Mouse (Mus musculus) megakaryocyte-erythroid progenitor cell, adult 5-6 weeks (primary cell): ENCODE results near the gene Lrrc71. TPM values are rescaled to one million over a fixed set of nuclear protein-coding genes. Genes with fewer than 3 reads are reported as not detected.
A peak's percentile ranks its signal among the peaks of the same experiment; 100 is the strongest.

Experiments used
- ATAC-seq: replicated peaks from 2 replicates; pipeline ENCODE4 v1.8.0; 2016; ENCODE audit warnings: mild to moderate bottlenecking, inconsistent platforms; ENCODE audit not compliant: severe bottlenecking, poor library complexity, low FRiP score, low TSS enrichment
- total RNA-seq, 2 experiments: library from RNA; stranded (forward) in 1 of 2; stranded (reverse) in 1 of 2; fragments of 200-1000, 215-1000 nt in 1 of 2; fragments of >200 nt in 1 of 2; fragmentation: Nextera tagmentation in 1 of 2; gene quantifications; 2 replicates each; pipeline ENCODE4 v1.2.3; 2014 to 2017

The Lrrc71 gene
- total RNA-seq, 2 experiments from 2014 or later: not detected

DNA sequence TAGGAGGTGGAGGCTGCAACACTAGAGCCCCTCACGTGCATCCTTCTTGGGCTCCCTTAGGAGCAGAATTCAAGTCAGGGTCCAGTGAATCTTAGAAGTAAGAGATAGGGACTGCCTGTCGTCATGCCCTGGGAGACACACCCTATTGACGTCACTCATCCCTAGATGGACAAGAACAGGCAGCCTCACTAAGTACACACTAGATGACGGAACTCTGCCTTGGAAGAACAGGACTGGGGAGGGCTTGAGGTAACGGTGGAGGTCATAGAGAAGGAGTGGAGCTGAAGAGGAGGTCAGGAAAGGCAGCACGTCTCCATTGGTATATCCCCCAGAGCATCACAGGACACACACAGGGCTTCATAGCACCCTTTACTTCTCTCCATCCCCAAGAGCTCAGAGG, 19.7 kb downstream of the Lrrc71 start:
- peak; percentile 13; the same call in 1 of the 2 replicates for ATAC-seq

DNA sequence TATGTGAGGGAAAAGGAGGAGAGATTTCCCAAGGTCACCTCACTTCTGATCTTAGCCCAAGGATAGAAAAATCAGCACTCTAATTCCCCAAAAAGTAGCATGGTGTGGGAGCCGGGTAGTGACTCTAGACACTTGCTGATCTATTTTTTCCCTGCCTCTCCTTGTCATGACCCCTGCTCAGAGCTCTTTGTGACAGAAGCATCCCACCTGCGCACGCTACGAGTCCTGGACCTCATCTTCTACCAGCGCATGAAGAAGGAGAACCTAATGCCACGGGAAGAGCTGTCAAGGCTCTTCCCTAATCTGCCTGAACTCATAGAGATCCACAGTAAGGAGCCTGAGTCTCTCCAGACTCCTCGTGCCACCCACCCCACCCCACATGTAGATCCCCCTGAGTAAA, 22.2 kb downstream of the Lrrc71 start:
- no peak for ATAC-seq

DNA sequence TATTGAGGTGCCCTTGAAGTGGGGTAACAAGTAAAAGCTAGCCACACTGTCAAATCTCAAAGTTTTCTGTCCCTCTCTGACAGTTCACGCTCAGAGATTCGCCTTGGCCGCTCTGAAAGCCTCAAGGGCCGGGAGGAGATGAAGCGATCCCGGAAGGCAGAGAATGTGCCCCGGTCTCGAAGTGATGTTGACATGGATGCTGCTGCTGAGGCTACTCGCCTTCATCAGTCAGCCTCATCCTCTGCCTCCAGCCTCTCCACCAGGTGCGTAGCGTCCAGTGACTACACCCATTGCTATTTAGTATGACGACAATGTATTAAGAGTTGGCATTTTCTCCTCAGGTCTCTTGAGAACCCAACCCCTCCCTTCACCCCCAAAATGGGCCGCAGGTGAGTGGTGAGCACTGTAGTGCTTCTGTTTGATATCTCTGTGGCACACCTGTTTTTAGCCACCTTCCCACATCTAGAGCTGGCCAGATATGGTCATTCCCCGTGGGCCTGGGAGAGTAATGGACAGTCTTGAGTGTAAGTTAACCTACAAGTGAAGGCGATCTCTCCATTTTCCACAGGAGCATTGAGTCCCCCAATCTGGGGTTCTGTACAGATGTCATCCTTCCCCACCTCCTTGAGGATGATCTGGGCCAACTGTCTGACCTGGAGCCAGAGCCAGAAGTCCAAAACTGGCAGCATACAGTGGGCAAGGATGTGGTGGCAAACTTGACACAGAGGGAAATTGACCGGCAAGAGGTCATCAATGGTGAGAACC, 22.8 kb downstream of the Lrrc71 start:
- no peak for ATAC-seq

DNA sequence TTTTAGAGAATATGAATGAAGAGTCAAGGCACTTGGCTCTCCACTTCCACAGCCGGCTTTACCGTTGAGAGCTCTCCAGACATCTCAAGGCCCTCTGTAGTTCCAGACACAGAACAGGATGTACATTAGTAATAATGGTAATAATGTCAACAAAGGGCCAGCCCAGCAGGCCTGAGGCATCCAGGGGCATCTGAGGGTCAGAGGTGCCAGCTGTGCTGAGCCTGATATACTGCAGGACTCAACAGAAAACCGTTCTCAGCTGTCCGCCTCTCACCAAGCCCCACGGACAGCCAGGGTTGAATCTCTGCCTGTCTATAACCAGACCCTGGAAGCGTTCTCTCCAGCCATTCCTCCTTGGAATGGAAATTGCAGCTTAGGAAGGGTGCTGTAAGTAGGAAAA, 23.9 kb downstream of the Lrrc71 start:
- ATAC-seq: no peak

DNA sequence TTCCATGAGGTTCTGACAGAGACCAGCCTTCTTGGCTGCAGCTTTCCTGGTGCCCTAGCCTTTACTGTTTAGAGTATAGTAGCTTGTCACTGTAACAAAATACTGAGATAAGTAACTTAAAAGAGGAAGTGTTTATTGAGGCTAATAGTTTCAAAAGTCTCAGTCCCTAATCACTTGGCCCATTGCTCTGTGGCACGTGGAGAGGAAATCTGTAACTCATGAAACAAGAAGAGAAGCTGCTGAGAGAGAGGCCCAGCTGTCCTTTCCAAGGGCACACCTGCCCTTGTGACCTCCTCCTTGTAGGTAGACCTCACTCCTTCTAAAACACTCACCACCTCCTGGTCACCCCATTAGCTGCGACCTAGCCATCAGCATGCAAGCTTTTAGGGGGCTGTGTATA, 29.9 kb downstream of the Lrrc71 start:
- no peak for ATAC-seq

Other genes starting within 250 kb of the Lrrc71 start
- 8.6 and 11.5 TPM in 2 replicates for gene Etv3, start 223.2 kb downstream of the Lrrc71 start, total RNA-seq (2014; fragmentation: Nextera tagmentation)
- gene Etv3, start 223.2 kb downstream of the Lrrc71 start, total RNA-seq (2017): 6.2 and 8.0 TPM in 2 replicates
- gene Arhgef11, start 131.1 kb downstream of the Lrrc71 start, total RNA-seq (2014; fragmentation: Nextera tagmentation): 4.7 and 5.3 TPM in 2 replicates
- gene Arhgef11, start 131.1 kb downstream of the Lrrc71 start, total RNA-seq (2017): 1.9 and 2.1 TPM in 2 replicates
- gene Ntrk1, start 46.5 kb upstream of the Lrrc71 start, total RNA-seq (2014; fragmentation: Nextera tagmentation): not detected in 2 replicates
- not detected in 2 replicates for gene Ntrk1, start 46.5 kb upstream of the Lrrc71 start, total RNA-seq (2017)
- not detected in 2 replicates for gene Insrr, start 48.3 kb upstream of the Lrrc71 start, total RNA-seq (2014; fragmentation: Nextera tagmentation)
- 0.15 TPM in 1 of 2 replicates, not detected in the other for gene Insrr, start 48.3 kb upstream of the Lrrc71 start, total RNA-seq (2017)
- gene Pear1, start 75.7 kb upstream of the Lrrc71 start, total RNA-seq (2014; fragmentation: Nextera tagmentation): 3.3 and 15.3 TPM in 2 replicates
- 3.2 and 4.3 TPM in 2 replicates for gene Pear1, start 75.7 kb upstream of the Lrrc71 start, total RNA-seq (2017)
- 0.74 and 2.2 TPM in 2 replicates for gene Sh2d2a, start 98.1 kb upstream of the Lrrc71 start, total RNA-seq (2014; fragmentation: Nextera tagmentation)
- 5.2 TPM in 1 of 2 replicates, not detected in the other for gene Sh2d2a, start 98.1 kb upstream of the Lrrc71 start, total RNA-seq (2017)
- 39.9 and 52.2 TPM in 2 replicates for gene Prcc, start 137.0 kb upstream of the Lrrc71 start, total RNA-seq (2014; fragmentation: Nextera tagmentation)
- 30.1 and 48.5 TPM in 2 replicates for gene Prcc, start 137.0 kb upstream of the Lrrc71 start, total RNA-seq (2017)
- gene Hdgf, start 157.7 kb upstream of the Lrrc71 start, total RNA-seq (2014; fragmentation: Nextera tagmentation): 676 and 813 TPM in 2 replicates
- 908 and 1,020 TPM in 2 replicates for gene Hdgf, start 157.7 kb upstream of the Lrrc71 start, total RNA-seq (2017)
- gene Mrpl24, start 170.9 kb upstream of the Lrrc71 start, total RNA-seq (2014; fragmentation: Nextera tagmentation): 147 and 201 TPM in 2 replicates
- 116 and 118 TPM in 2 replicates for gene Mrpl24, start 170.9 kb upstream of the Lrrc71 start, total RNA-seq (2017)
- 65.1 and 78.0 TPM in 2 replicates for gene Isg20l2, start 181.7 kb upstream of the Lrrc71 start, total RNA-seq (2014; fragmentation: Nextera tagmentation)
- 60.4 and 61.7 TPM in 2 replicates for gene Isg20l2, start 181.7 kb upstream of the Lrrc71 start, total RNA-seq (2017)
- gene Rrnad1, start 182.1 kb upstream of the Lrrc71 start, total RNA-seq (2014; fragmentation: Nextera tagmentation): 26.9 and 34.3 TPM in 2 replicates
- gene Rrnad1, start 182.1 kb upstream of the Lrrc71 start, total RNA-seq (2017): 4.1 and 10.0 TPM in 2 replicates
- 2.8 TPM in 1 of 2 replicates, not detected in the other for gene Crabp2, start 200.0 kb upstream of the Lrrc71 start, total RNA-seq (2014; fragmentation: Nextera tagmentation)
- gene Crabp2, start 200.0 kb upstream of the Lrrc71 start, total RNA-seq (2017): 1.2 TPM in 1 of 2 replicates, not detected in the other
- not detected in 2 replicates for gene Nes, start 222.5 kb upstream of the Lrrc71 start, total RNA-seq (2014; fragmentation: Nextera tagmentation)
- gene Nes, start 222.5 kb upstream of the Lrrc71 start, total RNA-seq (2017): 0.84 TPM in 1 of 2 replicates, not detected in the other